Mouse (Mus musculus) liver, embryonic 16.5 days (tissue): Measurements from ENCODE around the gene Golga2. TPM values are rescaled to one million over a fixed set of nuclear protein-coding genes. Genes with fewer than 3 reads are reported as not detected.

ENCODE experiments used
- ATAC-seq: fragments of 200-750 bp; cut with Nextera tagmentation; 2 replicates; pipeline ENCODE4 v1.8.0; 2017; ENCODE audit warnings: low read depth, mild to moderate bottlenecking, moderate number of reproducible peaks, moderate library complexity
- H3K27ac ChIP-seq: fragments of 300-500 bp; sonication (generic); 2 replicates; pipeline ENCODE4 v1.5.1; 2014; ENCODE audit warnings: mild to moderate bottlenecking, low read length
- H3K27me3 ChIP-seq: fragments of 300-500 bp; sonication (generic); 2 replicates; pipeline ENCODE4 v1.6.1; 2014; ENCODE audit warnings: low read depth, low read length, mixed read lengths; ENCODE audit not compliant: control insufficient read depth, insufficient read depth
- H3K36me3 ChIP-seq: fragments of 300-500 bp; sonication (generic); 2 replicates; pipeline ENCODE4 v1.6.1; 2014; ENCODE audit warnings: mild to moderate bottlenecking; ENCODE audit not compliant: control insufficient read depth, insufficient read depth
- H3K4me1 ChIP-seq: fragments of 300-500 bp; sonication (generic); 2 replicates; pipeline ENCODE4 v1.6.1; 2014; ENCODE audit warnings: low read depth, low read length, mixed read lengths; ENCODE audit not compliant: control insufficient read depth
- H3K4me2 ChIP-seq: fragments of 300-500 bp; sonication (generic); 2 replicates; pipeline ENCODE4 v1.6.1; 2014; ENCODE audit warnings: low read depth, low read length, mixed read lengths
- H3K4me3 ChIP-seq: fragments of 300-500 bp; sonication (generic); 2 replicates; pipeline ENCODE4 v1.5.1; 2014; ENCODE audit warnings: low read depth, mild to moderate bottlenecking, low read length
- H3K9ac ChIP-seq: fragments of 300-500 bp; sonication (generic); 2 replicates; pipeline ENCODE4 v1.6.1; 2014; ENCODE audit warnings: low read depth, low read length
- H3K9me3 ChIP-seq: fragments of 300-500 bp; sonication (generic); replicated peaks from 2 replicates; pipeline ENCODE4 v1.6.1; 2016; ENCODE audit warnings: low read length; ENCODE audit not compliant: control insufficient read depth
- WGBS: fragments of 180-500 bp; shearing (Covaris S2); extraction: QIAGEN DNeasy Blood & Tissue Kit; methylation state at CpG from one replicate; pipeline ENCODE4 v1.1.7; 2014; ENCODE audit not compliant: insufficient replicate concordance; 5-methylcytosine and 5-hydroxymethylcytosine counted together
- microRNA-seq: library from miRNA; unstranded; fragments of <30 nt; microRNA quantifications from one replicate; pipeline ENCODE4, GENCODE M21; 2016
- polyA plus RNA-seq: library from polyadenylated mRNA; unstranded; fragments of >200 nt; fragmentation: Nextera tagmentation; extraction: Ambion mirVana; gene quantifications from 2 replicates; pipeline ENCODE4 v1.2.1, GENCODE M21; 2015

Golga2 gene
- polyA plus RNA-seq, 1 experiment from 2014 or later: 10.0 TPM

- under 1% methylated on average over 63 of the region's 63 CpGs for WGBS
- ATAC-seq: peak; percentile 67
- H3K36me3 ChIP-seq: no peaks in the 10 kb centered on the region
- peak within 1 kb of the TSS; percentile 93 for H3K4me2 ChIP-seq
- peak within 1 kb of the TSS; percentile 58 for H3K4me3 ChIP-seq
- H3K4me1 ChIP-seq: peaks cover 16% of the 10 kb centered on the region
- H3K9me3 ChIP-seq: no peaks in the 10 kb centered on the region
- H3K27ac ChIP-seq: no peak within 1 kb of the TSS
- peaks cover 38% of the 10 kb centered on the region for H3K27me3 ChIP-seq
- peak within 1 kb of the TSS; percentile 45; the same call in 1 of the 2 replicates for H3K9ac ChIP-seq
Observed at GRCm38 (mm10) chr2:32353007-32353542, 65.9 kb downstream of the Golga2 start, which contains the start of gene Dnm1. TSS of gene Dnm1 (minus strand) at chr2:32353338.

GRCm38 (mm10) chr2:32353836-32354235 lies 66.7 kb downstream of the Golga2 start:
- Histone ChIP-seq H3K27me3 (peaks cover 38% of the 10 kb centered on the region), H3K36me3 (no peaks in the 10 kb centered on the region), H3K9me3 (no peaks in the 10 kb centered on the region), H3K4me1 (peaks cover 16% of the 10 kb centered on the region), H3K4me3 (no peak overlapping the region), H3K4me2 (no peak overlapping the region), H3K27ac (no peak overlapping the region), H3K9ac (no peak overlapping the region)
- no peak for ATAC-seq
- WGBS: 40% methylated on average over 6 of the region's 6 CpGs

- Histone ChIP-seq H3K36me3 (no peaks in the 10 kb centered on the region), H3K4me1 (peaks cover 16% of the 10 kb centered on the region), H3K9me3 (no peaks in the 10 kb centered on the region), H3K27me3 (peaks cover 35% of the 10 kb centered on the region), H3K4me3 (no peak overlapping the region), H3K9ac (no peak overlapping the region), H3K27ac (no peak overlapping the region), H3K4me2 (no peak overlapping the region)
- WGBS: 70% methylated on average over 3 of the region's 3 CpGs
- ATAC-seq: no peak
Observed at GRCm38 (mm10) chr2:32354336-32354895, 67.2 kb downstream of the Golga2 start.

GRCm38 (mm10) chr2:32356216-32356615 lies 69.0 kb downstream of the Golga2 start:
- Histone ChIP-seq H3K4me3 (no peak overlapping the region), H3K27me3 (peaks cover 19% of the 10 kb centered on the region), H3K9ac (no peak overlapping the region), H3K36me3 (no peaks in the 10 kb centered on the region), H3K27ac (no peak overlapping the region), H3K4me2 (no peak overlapping the region), H3K9me3 (no peaks in the 10 kb centered on the region), H3K4me1 (peaks cover 16% of the 10 kb centered on the region)
- 58% methylated on average over 10 of the region's 10 CpGs for WGBS
- ATAC-seq: no peak

Small RNAs within 50 kb of the gene (microRNA-seq; reads per million reads assigned to microRNA genes)
- not detected for gene Gm23363
- 148 reads per million, percentile 57 among the genes with 10 or more reads in this experiment for gene Mir199b

Other genes starting within 250 kb of the Golga2 start
- gene Fam78a, start 202.5 kb upstream of the Golga2 start, polyA plus RNA-seq: 6.5 and 7.0 TPM in 2 replicates
- 1.4 and 2.1 TPM in 2 replicates for gene Plpp7, start 191.9 kb upstream of the Golga2 start, polyA plus RNA-seq
- 4.5 and 4.7 TPM in 2 replicates for gene Prrc2b, start 136.3 kb upstream of the Golga2 start, polyA plus RNA-seq
- 12.1 and 13.2 TPM in 2 replicates for gene Pomt1, start 50.8 kb upstream of the Golga2 start, polyA plus RNA-seq
- gene Uck1, start 27.2 kb upstream of the Golga2 start, polyA plus RNA-seq: 27.9 and 28.5 TPM in 2 replicates
- gene Swi5, start 691 bp downstream of the Golga2 start, polyA plus RNA-seq: 134 and 157 TPM in 2 replicates
- 15.1 and 18.8 TPM in 2 replicates for gene Ciz1, start 64.9 kb downstream of the Golga2 start, polyA plus RNA-seq
- gene Dnm1, start 66.0 kb downstream of the Golga2 start, polyA plus RNA-seq: 0.25 and 0.52 TPM in 2 replicates
- gene 1110008P14Rik, start 94.6 kb downstream of the Golga2 start, polyA plus RNA-seq: 20.2 and 21.6 TPM in 2 replicates
- 212 and 273 TPM in 2 replicates for gene Lcn2, start 100.9 kb downstream of the Golga2 start, polyA plus RNA-seq
- gene Ptges2, start 108.5 kb downstream of the Golga2 start, polyA plus RNA-seq: 9.4 and 11.0 TPM in 2 replicates
- gene Naif1, start 163.1 kb downstream of the Golga2 start, polyA plus RNA-seq: 1.9 and 2.0 TPM in 2 replicates
- 9.5 and 9.7 TPM in 2 replicates for gene Slc25a25, start 164.1 kb downstream of the Golga2 start, polyA plus RNA-seq
- gene Fam102a, start 247.9 kb downstream of the Golga2 start, polyA plus RNA-seq: 1.6 TPM in 2 replicates